Mouse (Mus musculus) forebrain, embryonic 16.5 days (tissue): ENCODE data around the gene Nfu1. TPM values are rescaled to one million over a fixed set of nuclear protein-coding genes. Genes with fewer than 3 reads are reported as not detected.
"Not testable (repeated sequence)": the region's sequence is repeated elsewhere in the genome, so short reads cannot be mapped to it uniquely, and the experiment has no call there.

Experiments used
- ATAC-seq: fragments of 200-750 bp; cut with Nextera tagmentation; 2 replicates; pipeline ENCODE4 v1.8.0; 2017; ENCODE audit warnings: mild to moderate bottlenecking, moderate library complexity
- H3K27ac ChIP-seq: fragments of 300-500 bp; sonication (generic); 2 replicates; pipeline ENCODE4 v1.5.1; 2014; ENCODE audit warnings: low read length, control low read depth
- H3K27me3 ChIP-seq: fragments of 300-500 bp; sonication (generic); replicated peaks from 2 replicates; pipeline ENCODE4 v1.6.1; 2014; ENCODE audit warnings: low read length; ENCODE audit not compliant: control insufficient read depth, insufficient read depth
- H3K36me3 ChIP-seq: fragments of 300-500 bp; sonication (generic); 2 replicates; pipeline ENCODE4 v1.6.1; 2014; ENCODE audit not compliant: control insufficient read depth, insufficient read depth
- H3K4me1 ChIP-seq: fragments of 300-500 bp; sonication (generic); replicated peaks from 2 replicates; pipeline ENCODE4 v1.6.1; 2014; ENCODE audit warnings: low read length; ENCODE audit not compliant: control insufficient read depth, insufficient read depth
- H3K4me2 ChIP-seq: fragments of 300-500 bp; sonication (generic); 2 replicates; pipeline ENCODE4 v1.6.1; 2014; ENCODE audit warnings: mild to moderate bottlenecking, low read length, control low read depth
- H3K4me3 ChIP-seq: fragments of 300-500 bp; sonication (generic); replicated peaks from 2 replicates; pipeline ENCODE4 v1.5.1; 2014; ENCODE audit warnings: mild to moderate bottlenecking, low read length, control low read depth
- H3K9ac ChIP-seq: fragments of 300-500 bp; sonication (generic); replicated peaks from 2 replicates; pipeline ENCODE4 v1.6.1; 2014; ENCODE audit warnings: low read depth, low read length, control low read depth
- H3K9me3 ChIP-seq: fragments of 300-500 bp; sonication (generic); 2 replicates; pipeline ENCODE4 v1.6.1; 2016; ENCODE audit warnings: low read length; ENCODE audit not compliant: control insufficient read depth
- WGBS: fragments of 180-500 bp; shearing (Covaris S2); extraction: QIAGEN DNeasy Blood & Tissue Kit; methylation state at CpG from one replicate; pipeline ENCODE4 v1.1.7; 2014; 5-methylcytosine and 5-hydroxymethylcytosine counted together
- polyA plus RNA-seq: library from polyadenylated mRNA; unstranded; fragments of >200 nt; fragmentation: Nextera tagmentation; extraction: Ambion mirVana; gene quantifications from 2 replicates; pipeline ENCODE4 v1.2.1, GENCODE M21; 2015

Gene Nfu1
- polyA plus RNA-seq, 1 experiment from 2014 or later, result 109 TPM

DNA sequence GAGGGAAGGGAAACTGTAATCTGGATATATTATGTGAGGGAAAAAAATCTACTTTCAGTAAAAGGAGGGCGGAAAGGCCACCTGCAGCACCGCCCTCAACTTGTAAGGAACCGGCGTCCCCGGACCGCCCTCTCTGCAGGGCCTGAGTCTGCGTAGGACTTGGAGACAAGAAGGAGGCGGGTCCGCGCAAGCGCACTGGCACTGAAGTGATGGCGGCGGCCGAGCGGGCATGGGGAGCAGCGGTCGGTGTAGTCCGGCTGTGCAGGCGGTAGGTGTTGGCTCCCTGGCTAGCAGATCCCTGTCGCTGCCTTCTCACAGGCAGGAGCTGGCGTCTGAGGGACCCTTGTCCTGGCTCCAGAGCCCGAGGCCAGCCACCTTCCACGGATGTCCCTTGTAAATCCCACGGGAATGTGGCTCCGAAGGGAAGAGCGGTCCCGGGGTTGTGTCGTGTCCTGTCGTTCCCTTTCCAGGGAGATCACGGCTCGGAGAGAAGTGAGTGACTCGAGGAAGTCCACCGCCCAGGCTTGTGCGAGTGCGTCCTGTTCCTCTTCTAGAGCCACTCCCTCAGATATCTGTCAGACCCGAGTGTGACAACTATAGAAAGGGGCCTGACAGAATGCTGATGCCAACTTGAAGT, 774 bp downstream of the Nfu1 start:
- peak overlapping the region; percentile 70 for H3K27ac ChIP-seq
- WGBS, result under 1% methylated on average over 36 of the region's 36 CpGs
- no peaks in the 10 kb centered on the region for H3K9me3 ChIP-seq
- no peaks in the 10 kb centered on the region for H3K27me3 ChIP-seq
- peak; percentile 99 for ATAC-seq
- H3K4me2 ChIP-seq, result peak overlapping the region; percentile 62
- H3K36me3 ChIP-seq, result no peaks in the 10 kb centered on the region
- peak overlapping the region; percentile 94 for H3K9ac ChIP-seq
- H3K4me3 ChIP-seq, result peak overlapping the region; percentile 78
- H3K4me1 ChIP-seq, result peaks cover 9% of the 10 kb centered on the region

DNA sequence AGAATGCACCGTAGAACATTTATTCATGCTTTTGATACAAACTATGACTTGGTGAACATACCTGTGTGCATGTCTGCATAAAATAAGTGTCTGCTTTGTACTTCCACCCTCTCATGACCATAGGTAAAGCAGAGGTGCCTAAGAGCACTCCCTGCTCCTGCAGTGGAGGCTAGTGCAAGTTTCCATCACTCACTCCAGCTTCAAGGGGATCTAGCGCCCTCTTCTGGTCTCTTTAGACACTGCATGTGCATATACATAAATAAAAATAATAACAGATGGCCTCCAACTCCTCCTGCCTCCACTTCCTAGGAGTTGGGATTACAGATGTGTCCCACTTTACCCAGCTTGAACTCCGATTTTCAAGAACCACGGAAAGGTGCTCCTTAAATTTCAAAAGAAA, 7.9 kb downstream of the Nfu1 start:
- Histone ChIP-seq H3K27ac (no peak overlapping the region), H3K4me2 (no peak overlapping the region), H3K9me3 (no peaks in the 10 kb centered on the region), H3K4me3 (no peak overlapping the region), H3K4me1 (no peaks in the 10 kb centered on the region), H3K9ac (no peak overlapping the region), H3K27me3 (no peaks in the 10 kb centered on the region), H3K36me3 (peaks cover 21% of the 10 kb centered on the region)
- WGBS, result 62% methylated on average over 4 of the region's 4 CpGs
- ATAC-seq, result no peak

DNA sequence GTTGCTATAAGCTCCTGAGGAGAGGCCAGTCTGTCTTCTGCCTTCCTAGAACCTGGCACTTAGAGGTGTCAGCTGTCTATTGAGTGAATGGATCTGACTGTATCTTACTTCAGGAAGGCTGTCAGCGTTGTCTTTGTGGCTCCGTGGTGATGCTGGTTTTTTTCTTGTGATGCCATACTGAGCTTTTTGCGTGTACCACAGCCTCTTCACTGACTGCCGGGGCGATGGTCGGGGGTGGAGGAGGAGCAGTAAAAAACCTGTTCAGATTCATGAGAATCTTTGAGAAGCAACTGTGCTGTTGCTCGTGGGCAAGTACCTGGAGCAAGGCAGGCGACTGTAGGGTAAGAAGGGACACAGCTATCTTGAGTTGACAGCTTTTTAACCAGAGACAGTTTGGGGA, 9.8 kb downstream of the Nfu1 start:
- Histone ChIP-seq H3K4me3 (no peak overlapping the region), H3K27me3 (no peaks in the 10 kb centered on the region), H3K9ac (no peak overlapping the region), H3K4me2 (no peak overlapping the region), H3K4me1 (no peaks in the 10 kb centered on the region), H3K27ac (no peak overlapping the region), H3K36me3 (peaks cover 26% of the 10 kb centered on the region), H3K9me3 (no peaks in the 10 kb centered on the region)
- 88% methylated on average over 8 of the region's 8 CpGs for WGBS
- no peak for ATAC-seq

DNA sequence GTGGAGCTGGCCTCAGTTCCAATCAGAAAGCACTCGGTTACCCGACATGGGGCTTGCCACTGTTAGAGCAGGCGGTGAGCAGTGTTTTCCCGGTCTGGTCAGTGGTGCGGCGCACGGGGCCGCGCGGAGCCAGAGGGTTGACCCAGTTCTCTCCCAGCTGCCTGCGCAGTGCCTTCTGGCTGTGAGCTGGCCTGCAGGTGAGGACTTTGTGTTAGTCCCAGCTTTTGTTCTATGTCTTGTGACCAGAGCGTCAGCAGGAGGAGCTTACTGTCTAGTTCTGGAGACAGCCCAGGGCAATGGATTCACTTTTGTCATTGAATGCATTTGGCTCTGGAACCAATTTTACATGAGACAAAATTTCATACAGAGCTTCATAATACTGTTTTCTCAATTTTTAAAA, 12.8 kb downstream of the Nfu1 start:
- Histone ChIP-seq H3K4me1 (no peaks in the 10 kb centered on the region), H3K4me3 (no peak overlapping the region), H3K27ac (no peak overlapping the region), H3K9ac (no peak overlapping the region), H3K9me3 (no peaks in the 10 kb centered on the region), H3K4me2 (no peak overlapping the region), H3K27me3 (no peaks in the 10 kb centered on the region), H3K36me3 (peaks cover 37% of the 10 kb centered on the region)
- 98% methylated on average over 12 of the region's 12 CpGs for WGBS
- ATAC-seq, result no peak

DNA sequence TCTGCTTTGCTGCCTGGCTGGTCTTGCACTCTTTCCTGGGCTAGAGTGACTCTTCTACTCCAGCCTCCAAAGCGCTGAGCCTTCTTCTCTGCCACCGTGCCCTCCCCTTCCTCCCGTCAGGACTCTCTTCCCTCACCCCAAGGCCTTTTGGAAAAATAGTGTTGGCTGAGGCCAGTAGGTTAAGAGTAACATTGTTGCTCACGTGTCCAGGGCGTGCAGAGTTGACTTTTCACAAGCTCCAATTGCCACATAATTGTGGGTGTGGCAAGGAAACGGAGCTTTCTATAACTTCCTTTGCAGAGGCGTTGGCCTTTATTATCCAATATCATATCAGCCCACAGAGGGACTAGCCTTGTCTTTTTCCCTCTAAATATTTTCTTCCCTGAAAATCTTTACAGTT, 17.9 kb downstream of the Nfu1 start:
- no peaks in the 10 kb centered on the region for H3K4me1 ChIP-seq
- H3K27me3 ChIP-seq, result no peaks in the 10 kb centered on the region
- H3K4me2 ChIP-seq, result no peak overlapping the region
- no peak for ATAC-seq
- WGBS, result 88% methylated on average over 7 of the region's 7 CpGs
- H3K36me3 ChIP-seq, result peaks cover 16% of the 10 kb centered on the region
- H3K27ac ChIP-seq, result no peak overlapping the region
- no peaks in the 10 kb centered on the region for H3K9me3 ChIP-seq
- no peak overlapping the region for H3K4me3 ChIP-seq
- no peak overlapping the region for H3K9ac ChIP-seq

GRCm38 (mm10) chr6:87028881-87029280, 19.8 kb downstream of the Nfu1 start:
- no peak overlapping the region for H3K9ac ChIP-seq
- ATAC-seq, result no peak
- no peak overlapping the region for H3K4me2 ChIP-seq
- H3K27me3 ChIP-seq, result no peaks in the 10 kb centered on the region
- no peak overlapping the region for H3K4me3 ChIP-seq
- H3K27ac ChIP-seq, result no peak overlapping the region
- H3K36me3 ChIP-seq, result peaks cover 11% of the 10 kb centered on the region
- H3K4me1 ChIP-seq, result no peaks in the 10 kb centered on the region
- no peaks in the 10 kb centered on the region for H3K9me3 ChIP-seq

GRCm38 (mm10) chr6:87031310-87031709, 22.3 kb downstream of the Nfu1 start:
- H3K9me3 ChIP-seq, H3K4me2 ChIP-seq, H3K27ac ChIP-seq, H3K36me3 ChIP-seq, H3K4me3 ChIP-seq, H3K4me1 ChIP-seq, H3K9ac ChIP-seq, ATAC-seq, H3K27me3 ChIP-seq: not testable (repeated sequence)
- 84% methylated on average over 7 of the region's 7 CpGs for WGBS

- WGBS, result 93% methylated on average over 3 of the region's 3 CpGs
- H3K4me1 ChIP-seq, result no peaks in the 10 kb centered on the region
- H3K9ac ChIP-seq, result no peak overlapping the region
- H3K4me3 ChIP-seq, result no peak overlapping the region
- no peaks in the 10 kb centered on the region for H3K27me3 ChIP-seq
- no peaks in the 10 kb centered on the region for H3K36me3 ChIP-seq
- H3K27ac ChIP-seq, result no peak overlapping the region
- no peak for ATAC-seq
- H3K4me2 ChIP-seq, result no peak overlapping the region
- no peaks in the 10 kb centered on the region; the same call in 1 of the 2 replicates for H3K9me3 ChIP-seq
Measured at GRCm38 (mm10) chr6:87032401-87032800, 23.4 kb downstream of the Nfu1 start.

DNA sequence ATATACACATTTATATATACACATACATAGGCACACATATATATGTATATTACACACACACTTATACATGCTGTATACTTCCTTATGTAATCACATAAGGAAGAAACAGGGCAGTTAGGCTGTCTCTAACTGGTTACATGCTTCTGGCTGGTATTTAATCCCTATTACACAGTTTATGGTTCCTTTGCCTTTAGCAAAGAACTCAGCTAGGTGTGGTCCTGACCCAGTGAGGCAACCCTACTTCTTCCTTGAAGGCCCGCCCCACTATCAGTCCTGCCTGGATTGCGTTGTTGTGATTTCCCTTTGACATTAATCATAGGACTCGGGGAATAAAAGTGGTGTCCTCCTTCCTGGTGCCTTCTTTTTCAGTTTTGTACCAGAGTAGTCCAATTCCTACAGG, 25.4 kb downstream of the Nfu1 start:
- Histone ChIP-seq H3K9ac (no peak overlapping the region), H3K27me3 (no peaks in the 10 kb centered on the region), H3K4me2 (no peak overlapping the region), H3K27ac (no peak overlapping the region), H3K4me1 (no peaks in the 10 kb centered on the region), H3K9me3 (no peaks in the 10 kb centered on the region; the same call in 1 of the 2 replicates), H3K36me3 (no peaks in the 10 kb centered on the region), H3K4me3 (no peak overlapping the region)
- no peak for ATAC-seq
- 92% methylated on average over 3 of the region's 3 CpGs for WGBS
